Mouse (Mus musculus) hindbrain, postnatal 0 days (tissue): Measurements from ENCODE around the gene Gin1. TPM values are rescaled to one million over a fixed set of nuclear protein-coding genes. Genes with fewer than 3 reads are reported as not detected.

Experiments
- ATAC-seq: fragments of 200-750 bp; cut with Nextera tagmentation; 2 replicates; pipeline ENCODE4 v1.8.0; 2017; ENCODE audit warnings: mild to moderate bottlenecking, moderate TSS enrichment, moderate library complexity
- DNase-seq: peaks from one replicate; pipeline ENCODE4 v3.0.0-alpha.2; 2015; ENCODE audit warnings: low spot score
- H3K27ac ChIP-seq: fragments of 300-500 bp; sonication (generic); 2 replicates; pipeline ENCODE4 v1.5.1; 2014; ENCODE audit warnings: mild to moderate bottlenecking
- H3K27me3 ChIP-seq: fragments of 300-500 bp; sonication (generic); 2 replicates; pipeline ENCODE4 v1.6.1; 2014; ENCODE audit warnings: low read length, mixed read lengths; ENCODE audit not compliant: insufficient read depth
- H3K36me3 ChIP-seq: fragments of 300-500 bp; sonication (generic); 2 replicates; pipeline ENCODE4 v1.6.1; 2014; ENCODE audit warnings: low read length, mixed read lengths; ENCODE audit not compliant: insufficient read depth
- H3K4me1 ChIP-seq: fragments of 300-500 bp; sonication (generic); 2 replicates; pipeline ENCODE4 v1.6.1; 2014; ENCODE audit warnings: antibody characterized with exemption, low read length, mixed read lengths; ENCODE audit not compliant: insufficient read depth
- H3K4me2 ChIP-seq: fragments of 300-500 bp; sonication (generic); 2 replicates; pipeline ENCODE4 v1.6.1; 2014; ENCODE audit warnings: low read depth, mild to moderate bottlenecking, low read length, moderate library complexity, mixed read lengths
- H3K4me3 ChIP-seq: fragments of 300-500 bp; sonication (generic); 2 replicates; pipeline ENCODE4 v1.5.1; 2014; ENCODE audit warnings: low read length
- H3K9ac ChIP-seq: fragments of 300-500 bp; sonication (generic); replicated peaks from 2 replicates; pipeline ENCODE4 v1.6.1; 2014; ENCODE audit warnings: mild to moderate bottlenecking, low read length, moderate library complexity, mixed read lengths
- H3K9me3 ChIP-seq: fragments of 300-500 bp; sonication (generic); 2 replicates; pipeline ENCODE4 v1.6.1; 2016; ENCODE audit warnings: low read length, mixed read lengths
- CTCF ChIP-seq: IDR thresholded peaks from 2 replicates; pipeline ENCODE4 v1.5.1; 2016; ENCODE audit warnings: antibody characterized with exemption, control low read depth, low read depth
- WGBS: fragments of 180-500 bp; shearing (Covaris S2); extraction: QIAGEN DNeasy Blood & Tissue Kit; methylation state at CpG from one replicate; pipeline ENCODE4 v1.1.7; 2014; 5-methylcytosine and 5-hydroxymethylcytosine counted together
- polyA plus RNA-seq: library from polyadenylated mRNA; unstranded; fragments of >200 nt; fragmentation: Nextera tagmentation; extraction: Ambion mirVana; gene quantifications from 2 replicates; pipeline ENCODE4 v1.2.1, GENCODE M21; 2015
- total RNA-seq: library from RNA; depleted of rRNA; stranded (reverse); fragments of >200 nt; gene quantifications from 2 replicates; pipeline ENCODE4 v1.2.3, GENCODE M21; 2014

Gin1 gene
- total and polyA plus RNA-seq, 2 experiments from 2014 or later, result 2.3 to 11.6 TPM

DNA sequence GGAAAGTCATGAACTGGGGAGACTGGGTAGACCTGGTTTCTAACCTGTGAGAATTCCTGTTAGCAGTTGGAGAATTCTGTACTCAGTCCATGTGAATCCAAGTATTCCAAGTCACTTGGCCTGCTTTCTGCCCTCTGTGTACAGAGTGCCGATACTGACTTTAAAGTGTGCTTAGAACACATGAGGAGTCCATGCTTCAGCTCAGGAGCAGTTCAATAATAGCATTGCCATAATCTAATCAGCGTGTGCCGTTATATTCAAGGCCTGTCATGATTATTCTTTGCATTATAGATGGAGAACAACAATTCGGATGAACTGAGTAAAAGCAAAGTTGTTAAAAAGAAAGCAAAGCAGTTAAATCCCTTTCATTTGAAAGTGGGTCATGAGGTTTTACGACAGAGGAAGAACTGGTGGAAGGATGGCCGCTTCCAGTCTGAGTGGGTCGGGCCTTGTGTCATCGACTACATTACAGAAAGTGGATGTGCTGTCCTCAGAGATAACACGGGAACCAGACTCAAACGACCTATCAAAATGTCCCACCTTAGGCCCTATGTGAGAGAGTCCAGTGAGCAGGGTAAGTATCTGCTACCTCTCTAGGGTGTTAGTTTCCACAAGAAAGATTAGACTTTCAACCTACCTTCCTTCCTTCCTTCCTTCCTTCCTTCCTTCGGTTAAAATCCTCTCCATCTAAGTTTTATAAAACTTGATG lies 15.9 kb downstream of the Gin1 start:
- Histone ChIP-seq H3K4me1 (no peaks in the 10 kb centered on the region), H3K4me2 (no peak overlapping the region), H3K9ac (no peak overlapping the region), H3K36me3 (no peaks in the 10 kb centered on the region), H3K27me3 (no peaks in the 10 kb centered on the region), H3K9me3 (no peaks in the 10 kb centered on the region), H3K4me3 (no peak overlapping the region), H3K27ac (no peak overlapping the region)
- TF ChIP-seq CTCF, result no peak
- DNase-seq, result no peak
- WGBS, result 91% methylated on average over 11 of the region's 11 CpGs
- no peak for ATAC-seq

DNA sequence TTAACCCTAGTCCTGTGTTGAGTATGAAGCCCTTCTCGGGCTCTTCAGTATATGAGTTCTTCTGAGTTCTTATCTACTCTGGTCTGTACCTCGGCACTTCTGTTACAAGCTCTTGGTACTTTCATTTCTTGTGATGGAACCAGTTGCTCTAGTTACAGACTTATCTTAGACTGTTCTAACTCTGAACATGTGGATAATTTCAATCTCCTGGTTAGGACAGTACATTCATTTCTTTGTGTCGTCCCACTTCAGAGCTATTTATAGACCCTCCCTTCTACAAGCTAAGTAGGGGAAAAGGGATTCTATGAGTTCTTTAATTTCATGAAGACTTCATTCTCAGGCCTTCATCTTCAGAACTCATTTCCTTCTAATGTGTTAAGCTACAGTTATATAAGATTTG lies 17.7 kb downstream of the Gin1 start:
- DNase-seq (no peak), ATAC-seq (no peak)
- no peak overlapping the region for H3K4me2 ChIP-seq
- H3K4me1 ChIP-seq, result no peaks in the 10 kb centered on the region
- no peak overlapping the region for H3K9ac ChIP-seq
- H3K27me3 ChIP-seq, result no peaks in the 10 kb centered on the region
- TF ChIP-seq CTCF, result no peak
- no peaks in the 10 kb centered on the region for H3K36me3 ChIP-seq
- no peak overlapping the region for H3K27ac ChIP-seq
- H3K9me3 ChIP-seq, result no peaks in the 10 kb centered on the region
- no peak overlapping the region for H3K4me3 ChIP-seq
- 92% methylated on average over 3 of the region's 3 CpGs for WGBS

DNA sequence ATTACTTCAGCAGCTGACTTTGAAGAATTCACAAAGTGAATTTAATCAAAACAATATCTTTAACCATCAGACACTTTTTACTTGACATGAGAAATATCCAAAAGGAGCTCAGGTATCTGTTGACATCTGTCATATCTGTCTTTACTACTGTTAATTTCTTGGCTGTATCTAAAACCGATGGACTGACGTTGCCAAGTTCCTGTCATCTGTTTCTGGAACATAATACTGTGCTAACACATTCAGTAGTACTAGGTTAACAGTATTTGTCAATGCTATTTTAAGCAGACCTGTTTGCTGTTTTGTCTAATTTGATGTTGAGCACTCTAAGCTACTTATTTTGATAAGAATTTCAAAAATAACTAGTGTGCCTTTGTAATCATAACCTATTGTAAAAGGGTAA lies 18.5 kb downstream of the Gin1 start:
- no peak for DNase-seq
- Histone ChIP-seq H3K27ac (no peak overlapping the region), H3K9me3 (no peaks in the 10 kb centered on the region), H3K4me2 (no peak overlapping the region), H3K4me3 (no peak overlapping the region), H3K36me3 (no peaks in the 10 kb centered on the region), H3K27me3 (no peaks in the 10 kb centered on the region), H3K4me1 (no peaks in the 10 kb centered on the region), H3K9ac (no peak overlapping the region)
- TF ChIP-seq CTCF, result no peak
- WGBS, result 90% methylated on average over 2 of the region's 2 CpGs
- no peak for ATAC-seq

DNA sequence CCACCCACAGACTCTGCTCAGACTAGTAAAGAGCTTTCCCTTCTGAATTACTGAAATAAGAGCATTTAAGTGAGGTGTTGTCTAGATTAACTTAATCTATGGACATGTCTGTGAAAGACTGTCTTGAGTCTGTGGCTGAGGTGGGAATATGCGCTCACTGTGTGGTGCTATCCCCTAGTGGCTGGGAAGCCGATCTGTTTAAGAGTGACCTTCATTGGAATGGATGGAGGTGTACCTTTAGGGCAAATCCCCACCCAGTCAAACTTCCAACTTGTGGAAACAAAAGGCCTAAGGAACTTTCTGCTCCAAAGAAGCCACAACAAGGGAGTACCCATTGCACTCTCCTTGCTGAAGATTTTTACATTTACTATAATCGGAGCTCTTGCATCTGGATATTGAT lies 24.1 kb downstream of the Gin1 start:
- no peaks in the 10 kb centered on the region for H3K36me3 ChIP-seq
- no peak for ATAC-seq
- H3K4me2 ChIP-seq, result no peak overlapping the region
- 90% methylated on average over 3 of the region's 3 CpGs for WGBS
- no peaks in the 10 kb centered on the region for H3K27me3 ChIP-seq
- no peaks in the 10 kb centered on the region for H3K4me1 ChIP-seq
- H3K9ac ChIP-seq, result no peak overlapping the region
- no peak for DNase-seq
- no peak overlapping the region for H3K4me3 ChIP-seq
- H3K27ac ChIP-seq, result no peak overlapping the region
- TF ChIP-seq CTCF, result no peak
- H3K9me3 ChIP-seq, result no peaks in the 10 kb centered on the region

DNA sequence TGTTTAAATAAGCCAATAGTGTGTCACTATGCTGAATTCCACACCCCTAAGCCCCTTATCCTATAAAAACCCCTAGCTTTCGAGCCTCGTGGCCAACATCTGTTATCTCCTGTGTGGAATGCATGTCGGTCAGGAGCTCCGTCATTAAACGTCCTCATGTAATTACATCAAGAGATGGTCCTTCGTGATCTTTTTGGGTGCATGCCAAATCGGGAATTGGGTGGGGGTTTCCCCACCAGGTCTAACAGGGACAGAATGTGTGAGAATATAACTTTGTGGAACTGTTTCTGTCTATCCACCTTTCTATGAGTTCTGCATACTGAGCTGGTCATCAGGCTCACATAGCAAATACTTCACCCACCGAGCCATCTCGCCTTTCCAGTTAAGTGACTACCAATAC lies 26.0 kb downstream of the Gin1 start:
- ATAC-seq (no peak), DNase-seq (no peak)
- Histone ChIP-seq H3K9me3 (0 out of 2 replicates have a peak, but pooled peaks cover 2% of the 10 kb centered on the region), H3K4me1 (no peaks in the 10 kb centered on the region), H3K36me3 (no peaks in the 10 kb centered on the region), H3K4me3 (no peak overlapping the region), H3K27me3 (no peaks in the 10 kb centered on the region), H3K9ac (no peak overlapping the region), H3K4me2 (no peak overlapping the region), H3K27ac (no peak overlapping the region)
- 87% methylated on average over 9 of the region's 9 CpGs for WGBS
- no peak for TF ChIP-seq CTCF

DNA sequence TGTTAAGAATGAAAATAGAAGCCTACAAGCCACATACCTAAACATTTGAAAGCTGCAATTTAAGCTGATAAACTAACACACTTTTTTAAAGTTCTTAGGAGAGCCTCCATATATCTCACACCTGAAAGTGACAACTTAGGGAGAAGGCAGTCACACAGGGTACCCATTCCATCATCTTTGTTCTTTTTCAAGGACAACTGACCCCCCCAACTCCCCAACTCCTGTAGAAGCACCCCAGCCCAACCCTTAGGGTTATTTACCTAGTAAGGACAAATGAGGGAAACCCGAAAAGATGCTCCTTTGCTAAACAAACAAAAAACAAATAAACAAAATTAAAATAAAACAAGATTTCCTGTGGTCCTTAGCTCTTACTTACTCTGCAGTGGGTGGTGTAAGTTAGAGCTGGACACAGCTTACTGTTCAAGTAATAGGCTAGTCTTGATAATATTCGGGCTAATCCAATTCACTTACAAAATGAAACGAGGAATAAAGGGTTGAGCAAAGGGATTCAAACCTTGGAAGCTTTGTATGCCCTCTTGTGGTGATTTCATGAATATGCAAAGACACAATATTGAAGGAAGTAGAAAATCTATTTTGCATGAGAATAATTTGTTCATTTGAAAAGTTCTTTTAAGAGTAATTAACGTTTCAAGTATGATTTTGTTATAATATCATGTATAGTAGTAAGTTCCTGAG lies 32.4 kb downstream of the Gin1 start:
- no peaks in the 10 kb centered on the region for H3K4me1 ChIP-seq
- H3K4me2 ChIP-seq, result no peak overlapping the region
- H3K36me3 ChIP-seq, result no peaks in the 10 kb centered on the region
- H3K9ac ChIP-seq, result no peak overlapping the region
- no peak overlapping the region for H3K27ac ChIP-seq
- peak; percentile 65 for TF ChIP-seq CTCF
- H3K4me3 ChIP-seq, result no peak overlapping the region
- ATAC-seq, result no peak
- 0 out of 2 replicates have a peak, but pooled peaks cover 2% of the 10 kb centered on the region for H3K9me3 ChIP-seq
- WGBS, result 40% methylated on average over 4 of the region's 4 CpGs
- DNase-seq, result peak; percentile 60
- no peaks in the 10 kb centered on the region for H3K27me3 ChIP-seq

DNA sequence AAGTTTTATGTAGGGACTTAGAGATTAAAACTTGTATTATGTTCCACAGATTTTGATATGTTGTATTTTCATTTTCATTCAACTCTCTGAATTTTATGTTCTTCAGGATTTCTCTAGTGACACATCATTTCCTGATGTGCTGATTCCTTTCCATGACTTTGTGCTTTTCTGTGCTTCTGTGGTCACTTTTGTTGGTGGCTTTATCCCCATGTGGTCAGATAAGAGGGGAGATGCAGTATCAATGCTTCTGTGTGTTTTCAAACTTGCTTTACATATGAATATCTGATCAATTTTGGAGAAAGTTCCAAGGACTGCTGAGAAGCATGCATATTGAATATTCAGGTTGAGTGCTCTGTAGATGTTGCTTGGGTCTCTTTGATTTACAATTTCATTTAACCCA lies 34.5 kb downstream of the Gin1 start:
- no peak overlapping the region for H3K27ac ChIP-seq
- DNase-seq (no peak), ATAC-seq (no peak)
- 0 out of 2 replicates have a peak, but pooled peaks cover 2% of the 10 kb centered on the region for H3K9me3 ChIP-seq
- no peak overlapping the region for H3K4me2 ChIP-seq
- no peaks in the 10 kb centered on the region for H3K4me1 ChIP-seq
- no peak overlapping the region for H3K4me3 ChIP-seq
- no peaks in the 10 kb centered on the region for H3K36me3 ChIP-seq
- TF ChIP-seq CTCF, result no peak
- H3K27me3 ChIP-seq, result no peaks in the 10 kb centered on the region
- no peak overlapping the region for H3K9ac ChIP-seq
